Mouse (Mus musculus): Measurements from ENCODE around the gene Tanc2. TPM values are rescaled to one million over a fixed set of nuclear protein-coding genes. Genes with fewer than 3 reads are reported as not detected.
A peak's percentile ranks its signal among the peaks of the same experiment; 100 is the strongest.

The Tanc2 gene
- polyA plus RNA-seq, 1 experiment from 2014 or later: 11.6 TPM

GRCm38 (mm10) chr11:105567221-105567641 is 22.6 kb upstream of the Tanc2 start:
- Histone ChIP-seq H3K9ac (replicated peaks; ENCODE audit: low read depth) (no peak overlapping the region), H3K27me3 (replicated peaks; ENCODE audit: insufficient read depth, low read length) (no peaks in the 10 kb centered on the region), H3K36me3 (ENCODE audit: insufficient read depth, low read length) (no peaks in the 10 kb centered on the region), H3K27ac (ENCODE audit: low read length) (no peak overlapping the region), H3K9me3 (ENCODE audit: low read length) (no peaks in the 10 kb centered on the region), H3K4me2 (replicated peaks; ENCODE audit: low read depth, low read length) (no peak overlapping the region), H3K4me3 (ENCODE audit: low read depth, low read length) (no peak overlapping the region), H3K4me1 (ENCODE audit: insufficient read depth, low read depth, low read length) (no peaks in the 10 kb centered on the region)
- ATAC-seq (peak; percentile 72), DNase-seq (ENCODE audit: low spot score) (peak; percentile 82)
- 14% methylated on average over 1 of the region's 1 CpGs for WGBS
- TF ChIP-seq CTCF (IDR thresholded peaks at IDR 0.05) (no peak), EP300 (IDR thresholded peaks at IDR 0.05) (no peak; the same call in 1 of the 2 replicates)

GRCm38 (mm10) chr11:105571996-105572395 is 17.8 kb upstream of the Tanc2 start:
- WGBS: 26% methylated on average over 8 of the region's 8 CpGs
- H3K4me3 ChIP-seq (ENCODE audit: low read depth, low read length): no peak overlapping the region
- H3K36me3 ChIP-seq (ENCODE audit: insufficient read depth, low read length): no peaks in the 10 kb centered on the region
- DNase-seq (ENCODE audit: low spot score): peak; percentile 70
- H3K4me1 ChIP-seq (ENCODE audit: insufficient read depth, low read depth, low read length): no peaks in the 10 kb centered on the region
- no peak overlapping the region for H3K27ac ChIP-seq (ENCODE audit: low read length)
- no peak for TF ChIP-seq CTCF (IDR thresholded peaks at IDR 0.05)
- 0 out of 2 replicates have a peak, but pooled peaks have one; percentile 12 for TF ChIP-seq EP300 (IDR thresholded peaks at IDR 0.05)
- no peaks in the 10 kb centered on the region for H3K9me3 ChIP-seq (ENCODE audit: low read length)
- no peak overlapping the region for H3K9ac ChIP-seq (replicated peaks; ENCODE audit: low read depth)
- no peak overlapping the region for H3K4me2 ChIP-seq (replicated peaks; ENCODE audit: low read depth, low read length)
- ATAC-seq: peak; percentile 54
- H3K27me3 ChIP-seq (replicated peaks; ENCODE audit: insufficient read depth, low read length): no peaks in the 10 kb centered on the region

- no peak overlapping the region for H3K4me2 ChIP-seq (replicated peaks; ENCODE audit: low read depth, low read length)
- H3K9me3 ChIP-seq (ENCODE audit: low read length): no peaks in the 10 kb centered on the region
- H3K4me3 ChIP-seq (ENCODE audit: low read depth, low read length): no peak overlapping the region
- H3K9ac ChIP-seq (replicated peaks; ENCODE audit: low read depth): no peak overlapping the region
- no peaks in the 10 kb centered on the region for H3K36me3 ChIP-seq (ENCODE audit: insufficient read depth, low read length)
- H3K27ac ChIP-seq (ENCODE audit: low read length): no peak overlapping the region
- no peak for TF ChIP-seq CTCF (IDR thresholded peaks at IDR 0.05)
- TF ChIP-seq EP300 (IDR thresholded peaks at IDR 0.05): no peak
- peak; percentile 13 for DNase-seq (ENCODE audit: low spot score)
- H3K27me3 ChIP-seq (replicated peaks; ENCODE audit: insufficient read depth, low read length): no peaks in the 10 kb centered on the region
- 41% methylated on average over 7 of the region's 7 CpGs for WGBS
- H3K4me1 ChIP-seq (ENCODE audit: insufficient read depth, low read depth, low read length): no peaks in the 10 kb centered on the region
- no peak for ATAC-seq
These were observed 15.5 kb upstream of the Tanc2 start for GRCm38 (mm10) chr11:105574241-105574640.

GRCm38 (mm10) chr11:105577211-105577610 is 12.6 kb upstream of the Tanc2 start:
- Histone ChIP-seq H3K27ac (ENCODE audit: low read length) (no peak overlapping the region), H3K9me3 (ENCODE audit: low read length) (no peaks in the 10 kb centered on the region), H3K4me1 (ENCODE audit: insufficient read depth, low read depth, low read length) (no peaks in the 10 kb centered on the region), H3K4me3 (ENCODE audit: low read depth, low read length) (no peak overlapping the region), H3K27me3 (replicated peaks; ENCODE audit: insufficient read depth, low read length) (no peaks in the 10 kb centered on the region), H3K4me2 (replicated peaks; ENCODE audit: low read depth, low read length) (no peak overlapping the region), H3K36me3 (ENCODE audit: insufficient read depth, low read length) (no peaks in the 10 kb centered on the region), H3K9ac (replicated peaks; ENCODE audit: low read depth) (no peak overlapping the region)
- ATAC-seq: no peak
- no peak for TF ChIP-seq EP300 (IDR thresholded peaks at IDR 0.05)
- TF ChIP-seq CTCF (IDR thresholded peaks at IDR 0.05): no peak
- DNase-seq (ENCODE audit: low spot score): no peak

GRCm38 (mm10) chr11:105582020-105582419 is 7.8 kb upstream of the Tanc2 start:
- 85% methylated on average over 3 of the region's 3 CpGs for WGBS
- H3K9me3 ChIP-seq (ENCODE audit: low read length): no peaks in the 10 kb centered on the region
- H3K4me1 ChIP-seq (ENCODE audit: insufficient read depth, low read depth, low read length): no peaks in the 10 kb centered on the region
- no peak for ATAC-seq
- DNase-seq (ENCODE audit: low spot score): no peak
- no peak overlapping the region for H3K4me2 ChIP-seq (replicated peaks; ENCODE audit: low read depth, low read length)
- no peak overlapping the region for H3K9ac ChIP-seq (replicated peaks; ENCODE audit: low read depth)
- H3K36me3 ChIP-seq (ENCODE audit: insufficient read depth, low read length): no peaks in the 10 kb centered on the region
- no peak overlapping the region for H3K4me3 ChIP-seq (ENCODE audit: low read depth, low read length)
- H3K27ac ChIP-seq (ENCODE audit: low read length): no peak overlapping the region
- no peaks in the 10 kb centered on the region for H3K27me3 ChIP-seq (replicated peaks; ENCODE audit: insufficient read depth, low read length)
- TF ChIP-seq EP300 (IDR thresholded peaks at IDR 0.05) (no peak), CTCF (IDR thresholded peaks at IDR 0.05) (no peak)

- H3K4me3 ChIP-seq (ENCODE audit: low read depth, low read length): peak overlapping the region; percentile 80
- peak overlapping the region; percentile 98 for H3K4me2 ChIP-seq (replicated peaks; ENCODE audit: low read depth, low read length)
- no peaks in the 10 kb centered on the region for H3K27me3 ChIP-seq (replicated peaks; ENCODE audit: insufficient read depth, low read length)
- peak overlapping the region; percentile 76 for H3K9ac ChIP-seq (replicated peaks; ENCODE audit: low read depth)
- H3K36me3 ChIP-seq (ENCODE audit: insufficient read depth, low read length): no peaks in the 10 kb centered on the region
- H3K27ac ChIP-seq (ENCODE audit: low read length): peak overlapping the region; percentile 85
- ATAC-seq (peak; percentile 92), DNase-seq (ENCODE audit: low spot score) (peak; percentile 94)
- no peak for TF ChIP-seq CTCF (IDR thresholded peaks at IDR 0.05)
- peak; percentile 26; the same call in 1 of the 2 replicates for TF ChIP-seq EP300 (IDR thresholded peaks at IDR 0.05)
- WGBS: under 1% methylated on average over 23 of the region's 70 CpGs
- no peaks in the 10 kb centered on the region for H3K4me1 ChIP-seq (ENCODE audit: insufficient read depth, low read depth, low read length)
- H3K9me3 ChIP-seq (ENCODE audit: low read length): no peaks in the 10 kb centered on the region
These were observed 432 bp upstream of the Tanc2 start for GRCm38 (mm10) chr11:105589231-105589876.

All from lung, postnatal 0 days (tissue).